Mouse (Mus musculus) CD4-positive, CD25-positive, alpha-beta regulatory T cell, adult 4 months (primary cell): ENCODE data around the gene Drc1. TPM values are rescaled to one million over a fixed set of nuclear protein-coding genes. Genes with fewer than 3 reads are reported as not detected.

Experiments
- ATAC-seq: one replicate; pipeline ENCODE4 v1.8.0; 2017
- polyA plus RNA-seq, 2 experiments: library from polyadenylated mRNA; unstranded; fragments of 100-300 nt; shearing (Covaris generic); gene quantifications; one replicate each; pipeline ENCODE4 v1.2.1; 2017

Drc1 gene
- 1 to 10 TPM; 3.0 to 4.2 TPM for polyA plus RNA-seq

- no peak for ATAC-seq
Measured at GRCm38 (mm10) chr5:30281291-30281732, at the start of gene Drc1. Gene Drc1 (plus strand): TSS chr5:30281388.

- no peak for ATAC-seq
Measured at GRCm38 (mm10) chr5:30231891-30232270, 49.3 kb upstream of the Drc1 start.

- peak; percentile 97 for ATAC-seq
Measured at GRCm38 (mm10) chr5:30232271-30232971, 48.8 kb upstream of the Drc1 start, which contains the start of gene Selenoi. Gene Selenoi (plus strand): TSS chr5:30232581.

GRCm38 (mm10) chr5:30233042-30233441 is 48.1 kb upstream of the Drc1 start:
- ATAC-seq = no peak

GRCm38 (mm10) chr5:30233979-30234378 is 47.2 kb upstream of the Drc1 start:
- no peak for ATAC-seq

GRCm38 (mm10) chr5:30235641-30236126 is 45.5 kb upstream of the Drc1 start:
- ATAC-seq = no peak

GRCm38 (mm10) chr5:30238533-30238932 is 42.7 kb upstream of the Drc1 start:
- no peak for ATAC-seq

- peak; percentile 92 for ATAC-seq
Measured at GRCm38 (mm10) chr5:30240552-30240951, 40.6 kb upstream of the Drc1 start.

- ATAC-seq = no peak
Measured at GRCm38 (mm10) chr5:30242410-30242809, 38.8 kb upstream of the Drc1 start.

- ATAC-seq = no peak
Measured at GRCm38 (mm10) chr5:30243741-30244140, 37.4 kb upstream of the Drc1 start.

GRCm38 (mm10) chr5:30245861-30246416 is 35.2 kb upstream of the Drc1 start:
- ATAC-seq = no peak

GRCm38 (mm10) chr5:30247666-30248065 is 33.5 kb upstream of the Drc1 start:
- ATAC-seq = no peak

GRCm38 (mm10) chr5:30255567-30256354 is 25.4 kb upstream of the Drc1 start:
- no peak for ATAC-seq

- ATAC-seq = no peak
Measured at GRCm38 (mm10) chr5:30258776-30259175, 22.4 kb upstream of the Drc1 start.

- ATAC-seq = no peak
Measured at GRCm38 (mm10) chr5:30270571-30271190, 10.5 kb upstream of the Drc1 start.

- ATAC-seq = no peak
Measured at GRCm38 (mm10) chr5:30271599-30272281, 9.4 kb upstream of the Drc1 start.

- ATAC-seq = no peak
Measured at GRCm38 (mm10) chr5:30276361-30276760, 4.8 kb upstream of the Drc1 start.

- ATAC-seq = no peak
Measured at GRCm38 (mm10) chr5:30278952-30279351, 2.2 kb upstream of the Drc1 start.

GRCm38 (mm10) chr5:30279446-30279845 is 1.7 kb upstream of the Drc1 start:
- no peak for ATAC-seq

GRCm38 (mm10) chr5:30280864-30281263 is 324 bp upstream of the Drc1 start:
- no peak for ATAC-seq

GRCm38 (mm10) chr5:30285944-30286799 is 5.0 kb downstream of the Drc1 start:
- no peak for ATAC-seq
